Mouse (Mus musculus): Measurements from ENCODE around the gene Plppr1. TPM values are rescaled to one million over a fixed set of nuclear protein-coding genes. Genes with fewer than 3 reads are reported as not detected.
"Not testable (repeated sequence)": the region's sequence is repeated elsewhere in the genome, so short reads cannot be mapped to it uniquely, and the experiment has no call there.

Gene Plppr1
- total RNA-seq, 2 experiments from 2014 or later, result not detected

GRCm38 (mm10) chr4:49223501-49223900, 164.4 kb downstream of the Plppr1 start:
- ATAC-seq (replicated peaks; ENCODE audit: low FRiP score, poor library complexity, severe bottlenecking), result no peak

- ATAC-seq (replicated peaks; ENCODE audit: low FRiP score, poor library complexity, severe bottlenecking), result no peak
Measured at GRCm38 (mm10) chr4:49225021-49225420, 165.9 kb downstream of the Plppr1 start.

- no peak for ATAC-seq (replicated peaks; ENCODE audit: low FRiP score, poor library complexity, severe bottlenecking)
Measured at GRCm38 (mm10) chr4:49232206-49233031, 173.3 kb downstream of the Plppr1 start.

- no peak for ATAC-seq (replicated peaks; ENCODE audit: low FRiP score, poor library complexity, severe bottlenecking)
Measured at GRCm38 (mm10) chr4:49233032-49233406, 173.9 kb downstream of the Plppr1 start.

- no peak for ATAC-seq (replicated peaks; ENCODE audit: low FRiP score, poor library complexity, severe bottlenecking)
Measured at GRCm38 (mm10) chr4:49238111-49238510, 179.0 kb downstream of the Plppr1 start.

- ATAC-seq (replicated peaks; ENCODE audit: low FRiP score, poor library complexity, severe bottlenecking), result no peak
Measured at GRCm38 (mm10) chr4:49239451-49239850, 180.4 kb downstream of the Plppr1 start.

GRCm38 (mm10) chr4:49244791-49245190, 185.7 kb downstream of the Plppr1 start:
- ATAC-seq (replicated peaks; ENCODE audit: low FRiP score, poor library complexity, severe bottlenecking), result no peak

- ATAC-seq (replicated peaks; ENCODE audit: low FRiP score, poor library complexity, severe bottlenecking), result no peak
Measured at GRCm38 (mm10) chr4:49245274-49245673, 186.2 kb downstream of the Plppr1 start.

GRCm38 (mm10) chr4:49251262-49251661, 192.2 kb downstream of the Plppr1 start:
- no peak for ATAC-seq (replicated peaks; ENCODE audit: low FRiP score, poor library complexity, severe bottlenecking)

GRCm38 (mm10) chr4:49252169-49252568, 193.1 kb downstream of the Plppr1 start:
- no peak for ATAC-seq (replicated peaks; ENCODE audit: low FRiP score, poor library complexity, severe bottlenecking)

GRCm38 (mm10) chr4:49278515-49278914, 219.4 kb downstream of the Plppr1 start:
- no peak for ATAC-seq (replicated peaks; ENCODE audit: low FRiP score, poor library complexity, severe bottlenecking)

GRCm38 (mm10) chr4:49284692-49285291, 225.7 kb downstream of the Plppr1 start:
- ATAC-seq (replicated peaks; ENCODE audit: low FRiP score, poor library complexity, severe bottlenecking), result no peak

GRCm38 (mm10) chr4:49285340-49286196, 226.5 kb downstream of the Plppr1 start:
- no peak for ATAC-seq (replicated peaks; ENCODE audit: low FRiP score, poor library complexity, severe bottlenecking)

- ATAC-seq (replicated peaks; ENCODE audit: low FRiP score, poor library complexity, severe bottlenecking), result no peak
Measured at GRCm38 (mm10) chr4:49286197-49286492, 227.1 kb downstream of the Plppr1 start.

- no peak for ATAC-seq (replicated peaks; ENCODE audit: low FRiP score, poor library complexity, severe bottlenecking)
Measured at GRCm38 (mm10) chr4:49296434-49296833, 237.4 kb downstream of the Plppr1 start.

GRCm38 (mm10) chr4:49299576-49299975, 240.5 kb downstream of the Plppr1 start:
- no peak for ATAC-seq (replicated peaks; ENCODE audit: low FRiP score, poor library complexity, severe bottlenecking)

GRCm38 (mm10) chr4:49321903-49322635, 263.0 kb downstream of the Plppr1 start:
- ATAC-seq (replicated peaks; ENCODE audit: low FRiP score, poor library complexity, severe bottlenecking), result no peak

GRCm38 (mm10) chr4:49337949-49338348, 278.9 kb downstream of the Plppr1 start:
- not testable (repeated sequence) for ATAC-seq (replicated peaks; ENCODE audit: low FRiP score, poor library complexity, severe bottlenecking)

- not testable (repeated sequence) for ATAC-seq (replicated peaks; ENCODE audit: low FRiP score, poor library complexity, severe bottlenecking)
Measured at GRCm38 (mm10) chr4:49340091-49340490, 281.0 kb downstream of the Plppr1 start.

GRCm38 (mm10) chr4:49348001-49348400, 288.9 kb downstream of the Plppr1 start:
- not testable (repeated sequence) for ATAC-seq (replicated peaks; ENCODE audit: low FRiP score, poor library complexity, severe bottlenecking)
